Mouse (Mus musculus): ENCODE data around the gene Tnk2. TPM values are rescaled to one million over a fixed set of nuclear protein-coding genes. Genes with fewer than 3 reads are reported as not detected.

Tnk2 gene
- total RNA-seq, 2 experiments from 2014 or later: 62.9 to 124 TPM

DNA sequence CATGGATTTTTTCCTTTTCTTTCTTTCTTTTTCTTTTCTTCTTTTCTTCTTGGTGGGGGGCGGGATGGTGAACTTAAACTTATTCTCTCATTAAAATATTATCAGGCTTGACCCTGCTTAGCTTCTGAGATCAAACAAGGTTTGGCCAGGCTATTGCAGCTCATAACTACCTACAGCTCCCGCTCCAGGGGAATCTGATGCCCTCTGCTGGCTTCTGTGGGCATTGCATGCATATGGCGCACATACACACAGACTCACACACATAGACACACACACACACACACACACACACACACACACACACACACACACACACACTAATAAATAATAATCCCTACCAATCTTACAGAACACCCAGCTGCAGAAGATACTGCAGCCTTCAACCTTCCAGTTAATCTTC, 61.9 kb downstream of the Tnk2 start:
- ATAC-seq (replicated peaks; ENCODE audit: low FRiP score, poor library complexity, severe bottlenecking): no peak

DNA sequence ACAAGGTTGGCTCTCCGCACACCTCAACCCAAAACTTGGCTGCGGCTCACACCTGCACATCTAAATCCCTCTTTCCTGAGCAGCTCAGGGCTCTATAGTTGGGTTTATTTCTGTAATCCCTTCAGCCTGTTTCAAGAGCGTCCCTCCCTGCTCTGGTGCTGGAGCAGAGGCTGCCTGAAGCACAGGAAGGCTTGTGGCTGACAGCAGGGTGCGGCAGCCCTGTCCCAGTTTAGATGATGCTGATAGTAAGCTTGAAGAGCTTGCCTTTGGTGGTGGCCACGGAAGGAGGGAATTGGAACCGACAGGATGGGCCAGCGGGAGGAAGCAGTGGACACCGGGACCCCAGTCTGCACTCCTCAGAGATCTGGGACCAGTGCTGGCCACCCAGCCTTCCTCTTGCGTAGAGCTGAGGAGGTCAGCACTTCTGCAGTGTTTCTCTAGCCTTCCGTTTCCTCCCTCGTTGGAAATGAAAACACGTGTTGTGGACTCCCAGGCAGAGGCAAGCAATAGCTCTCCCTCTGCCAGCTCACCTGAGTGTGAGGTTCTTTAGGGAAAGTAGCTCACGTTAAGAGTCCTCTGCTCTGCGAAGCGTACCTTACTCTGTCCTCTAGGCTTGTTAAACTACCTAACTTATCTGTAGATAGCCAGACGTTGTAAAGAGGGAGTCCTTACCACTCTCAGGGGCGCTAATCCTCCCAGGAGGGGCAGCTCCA, 63.6 kb downstream of the Tnk2 start:
- no peak for ATAC-seq (replicated peaks; ENCODE audit: low FRiP score, poor library complexity, severe bottlenecking)

DNA sequence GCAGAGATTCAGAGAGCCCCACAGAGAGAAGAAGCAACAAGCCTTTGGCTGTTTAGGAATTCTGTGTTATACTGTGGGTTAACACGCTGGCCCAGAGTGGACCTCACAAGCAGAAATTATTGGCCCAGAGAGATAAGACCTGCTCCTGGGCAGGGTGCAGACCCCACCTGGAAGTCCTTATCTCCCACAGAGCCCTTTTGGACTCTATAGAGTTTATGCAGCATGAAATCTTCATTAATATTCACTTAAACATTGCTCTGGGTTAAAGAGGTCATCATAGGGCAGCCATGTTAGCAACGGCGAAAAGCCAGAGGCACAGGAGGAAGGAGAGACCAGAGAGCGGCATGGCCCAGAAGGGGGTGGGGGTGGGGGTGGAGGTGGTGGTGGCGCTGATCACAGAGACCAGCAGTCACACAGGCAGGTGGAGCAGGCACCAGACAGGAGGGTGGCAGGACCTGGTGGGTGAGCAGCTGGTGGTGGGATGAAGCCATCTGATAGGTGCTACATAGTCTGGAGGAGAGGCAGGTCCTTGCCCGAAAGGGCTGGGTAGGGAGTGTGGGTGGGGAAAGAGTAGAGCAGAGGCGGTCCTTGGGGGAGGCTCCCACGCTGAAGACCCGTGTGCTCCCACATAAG, 64.3 kb downstream of the Tnk2 start:
- ATAC-seq (replicated peaks; ENCODE audit: low FRiP score, poor library complexity, severe bottlenecking): no peak

DNA sequence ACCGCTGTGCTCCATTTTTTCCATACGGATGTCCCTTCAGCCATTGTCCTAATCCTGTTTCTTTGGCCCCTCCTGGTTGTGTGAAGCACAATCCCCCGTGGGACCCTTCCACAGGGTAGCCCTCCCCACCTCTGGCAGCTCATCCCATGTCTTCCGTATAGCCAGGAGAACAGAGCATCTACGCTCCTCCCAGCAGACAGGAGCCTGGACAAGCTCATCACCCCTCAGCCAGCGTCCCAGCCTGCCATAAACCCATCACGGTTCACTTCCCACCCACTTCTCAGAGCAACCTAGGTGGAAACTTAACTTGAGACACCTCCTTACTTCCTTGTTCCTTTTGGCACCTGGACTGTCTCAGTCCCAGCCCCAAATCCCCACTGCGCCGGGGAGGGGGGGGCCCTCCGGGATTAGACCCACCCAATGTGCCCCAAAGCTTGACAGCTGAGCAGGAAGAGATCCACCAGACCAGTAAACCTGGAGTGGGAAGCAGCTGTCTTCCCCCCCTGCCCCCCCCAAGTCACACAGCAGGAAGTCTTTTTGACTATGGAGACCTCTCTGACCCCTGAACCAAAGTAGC, 64.9 kb downstream of the Tnk2 start:
- no peak for ATAC-seq (replicated peaks; ENCODE audit: low FRiP score, poor library complexity, severe bottlenecking)

DNA sequence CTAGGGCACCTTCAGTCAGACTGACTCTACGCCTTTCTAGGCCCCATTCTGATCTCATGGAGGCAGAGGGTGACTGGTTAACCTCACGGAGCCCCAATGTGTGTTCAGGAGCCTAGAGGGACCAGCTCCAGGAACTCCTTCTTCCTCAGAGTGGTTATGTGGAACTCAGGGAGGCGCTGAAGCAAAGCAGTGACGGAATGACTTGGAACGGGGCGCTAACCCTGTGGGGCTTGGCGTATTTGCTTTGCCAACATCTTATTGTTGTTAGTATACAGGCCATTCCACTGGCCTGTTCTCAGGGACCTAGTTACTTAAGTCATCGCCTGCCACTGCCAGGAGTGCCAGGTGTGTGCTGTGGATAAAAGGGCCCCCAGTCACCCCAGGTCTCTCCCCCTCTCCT, 65.4 kb downstream of the Tnk2 start:
- no peak for ATAC-seq (replicated peaks; ENCODE audit: low FRiP score, poor library complexity, severe bottlenecking)

DNA sequence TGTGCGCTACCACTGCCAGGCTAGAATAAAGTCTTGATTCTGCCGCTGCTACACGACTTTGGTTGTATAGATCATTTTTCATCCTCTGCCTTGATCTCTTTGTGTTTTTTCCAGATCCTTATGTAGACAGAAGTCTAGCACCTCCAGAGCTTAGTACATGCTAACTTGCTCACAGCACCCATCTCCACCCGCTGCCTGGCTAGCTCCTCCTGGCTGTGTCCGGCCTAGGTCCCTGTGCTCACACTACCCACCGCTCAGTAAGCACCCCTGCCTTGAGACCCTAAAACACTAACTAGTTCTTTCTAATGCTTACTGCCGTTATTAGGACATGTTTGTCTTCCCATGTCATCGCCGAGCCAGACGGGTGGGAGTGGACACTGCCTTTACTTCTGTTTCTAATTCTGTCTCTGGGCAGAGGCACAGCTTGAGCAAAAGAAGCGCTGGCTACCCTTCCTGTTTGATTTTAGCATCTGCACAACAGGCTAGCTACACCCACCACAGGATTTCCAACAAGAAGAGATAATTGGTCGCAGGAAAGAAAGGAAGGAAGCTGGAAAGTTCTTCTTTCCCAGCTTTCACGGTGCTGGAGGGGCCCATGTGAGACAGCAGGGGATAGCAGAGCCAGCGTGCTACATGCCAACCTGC, 66.9 kb downstream of the Tnk2 start:
- no peak for ATAC-seq (replicated peaks; ENCODE audit: low FRiP score, poor library complexity, severe bottlenecking)

DNA sequence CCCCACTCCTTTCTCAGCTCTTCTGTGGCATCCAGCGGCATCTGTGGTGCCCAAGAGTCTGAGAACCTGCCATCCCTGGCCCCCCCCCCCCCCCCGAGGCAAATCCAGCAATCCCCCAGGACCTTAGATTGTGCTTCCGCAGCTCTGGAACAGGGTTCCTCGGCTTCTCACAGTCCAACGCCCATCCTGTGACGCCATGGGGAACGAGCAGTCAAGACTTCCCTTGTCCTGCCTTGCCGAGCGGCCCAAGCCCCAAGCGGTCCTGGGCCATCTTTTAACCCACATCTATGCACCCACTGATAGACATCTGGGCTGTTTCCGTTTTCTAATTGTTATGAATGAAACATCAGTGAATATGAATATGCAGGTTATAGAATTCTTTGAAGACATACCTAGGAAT, 68.5 kb downstream of the Tnk2 start:
- no peak for ATAC-seq (replicated peaks; ENCODE audit: low FRiP score, poor library complexity, severe bottlenecking)

DNA sequence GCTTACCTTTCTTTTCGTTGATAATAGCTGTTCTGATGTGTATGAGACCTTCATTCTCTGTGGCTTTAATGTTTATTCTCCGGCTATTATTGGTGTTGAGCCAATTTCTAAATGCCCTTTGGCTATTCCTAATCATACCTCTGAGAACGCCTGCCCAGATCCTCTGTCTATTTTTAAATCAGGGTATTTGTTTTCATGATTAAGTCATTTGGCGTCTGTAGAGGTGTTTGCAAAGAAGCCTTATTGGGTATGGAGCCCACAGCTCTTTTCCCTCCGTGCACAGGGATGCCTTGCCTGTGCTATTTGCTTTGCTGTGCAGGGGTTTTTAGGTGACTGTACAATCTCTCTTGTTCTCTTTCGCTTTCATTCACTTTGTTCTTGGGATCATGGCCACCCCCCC, 69.9 kb downstream of the Tnk2 start:
- ATAC-seq (replicated peaks; ENCODE audit: low FRiP score, poor library complexity, severe bottlenecking): no peak

DNA sequence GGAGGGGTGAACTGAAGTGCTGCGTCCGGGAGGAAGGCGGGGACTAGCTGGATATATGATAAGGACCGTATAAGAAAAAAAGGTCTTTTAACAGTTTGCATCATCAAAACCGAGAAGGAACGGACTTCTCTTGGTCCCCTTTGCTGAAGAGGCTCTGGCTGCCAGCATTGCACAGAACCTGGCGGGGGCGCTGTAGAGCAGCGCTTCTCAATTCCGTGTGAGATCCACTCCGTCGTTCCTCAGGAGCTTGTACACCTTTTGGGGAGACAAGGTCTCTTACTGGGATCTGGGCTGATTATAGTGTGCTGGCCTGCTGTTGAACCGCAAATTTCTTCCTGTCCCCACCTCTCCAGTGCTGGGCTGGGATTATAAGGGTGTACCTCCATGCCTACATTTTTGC, 71.7 kb downstream of the Tnk2 start:
- no peak for ATAC-seq (replicated peaks; ENCODE audit: low FRiP score, poor library complexity, severe bottlenecking)

DNA sequence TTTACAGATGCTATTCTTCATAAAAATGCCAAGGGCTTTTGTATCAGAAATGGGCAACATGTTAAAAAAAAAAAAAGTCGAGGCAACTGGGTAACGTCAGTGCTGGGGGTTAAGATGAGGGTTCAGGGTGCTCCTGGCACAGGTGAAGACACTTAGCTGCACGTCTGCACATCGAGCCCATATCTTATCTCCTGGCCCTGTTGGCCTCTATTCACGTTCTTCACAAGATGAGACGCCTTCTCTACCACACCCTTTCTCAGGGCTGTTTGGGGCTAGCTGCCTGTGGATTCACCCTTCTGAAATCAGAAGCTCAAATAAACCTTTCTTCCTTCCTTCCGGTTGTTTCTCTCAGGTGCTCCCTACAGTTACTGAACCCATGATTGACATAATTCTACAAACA, 79.5 kb downstream of the Tnk2 start:
- ATAC-seq (replicated peaks; ENCODE audit: low FRiP score, poor library complexity, severe bottlenecking): no peak

DNA sequence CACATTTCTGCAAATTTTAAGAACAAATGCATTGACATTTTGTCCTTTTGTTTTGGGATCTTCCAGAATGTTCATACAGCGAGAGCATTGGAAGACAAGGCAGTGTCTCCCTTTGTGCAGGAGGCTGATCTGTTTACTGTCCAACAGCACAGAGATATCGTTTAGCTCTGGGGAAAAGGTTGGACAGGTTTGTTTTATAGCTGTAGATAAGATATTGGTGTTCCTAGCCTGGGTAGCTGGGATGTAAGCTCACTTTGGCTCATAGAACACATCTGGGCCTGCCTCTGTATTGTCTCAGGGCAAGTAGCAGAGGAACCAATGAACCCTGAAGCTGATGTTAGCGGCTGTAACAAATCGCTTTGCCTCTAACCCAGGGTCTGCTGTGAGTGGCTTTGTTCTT, 80.1 kb downstream of the Tnk2 start:
- ATAC-seq (replicated peaks; ENCODE audit: low FRiP score, poor library complexity, severe bottlenecking): no peak

DNA sequence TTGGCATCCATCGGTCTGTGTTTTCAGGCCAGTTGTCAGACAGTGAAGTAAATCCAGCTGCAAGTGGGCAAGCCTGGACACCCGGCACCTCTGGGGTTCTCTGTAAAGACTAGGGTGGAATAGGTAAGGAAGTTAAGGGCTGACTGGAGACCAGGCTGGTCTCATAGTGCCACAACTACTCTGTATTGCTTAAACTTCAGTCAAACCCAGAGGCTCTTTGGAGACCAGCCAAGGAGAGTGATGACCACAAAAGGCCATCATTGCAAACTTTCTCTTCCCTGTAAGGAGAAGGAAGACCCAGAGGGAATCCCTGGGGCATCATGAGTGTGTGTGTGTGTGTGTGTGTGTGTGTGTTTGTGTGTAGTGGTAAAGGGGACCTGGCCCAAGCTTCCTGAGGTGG, 80.6 kb downstream of the Tnk2 start:
- ATAC-seq (replicated peaks; ENCODE audit: low FRiP score, poor library complexity, severe bottlenecking): no peak

DNA sequence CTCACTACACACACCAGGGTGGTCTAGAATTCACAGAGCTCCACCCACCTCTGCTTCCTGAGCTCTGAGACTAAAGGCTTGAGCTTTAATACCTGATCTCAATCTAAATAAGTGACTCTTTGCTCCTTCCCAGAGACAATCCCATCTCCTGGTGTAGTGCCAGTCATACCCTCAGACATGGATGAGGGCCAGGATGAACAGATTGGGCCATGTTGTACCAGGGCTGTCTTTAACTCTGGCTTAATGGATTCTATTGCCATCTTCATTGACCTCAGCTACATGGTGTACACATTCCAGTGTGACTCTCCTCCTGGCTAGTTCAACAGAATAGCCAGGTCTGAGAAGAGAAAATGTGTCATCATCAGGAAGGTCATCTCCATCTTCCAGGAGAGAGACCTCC, 82.8 kb downstream of the Tnk2 start:
- no peak for ATAC-seq (replicated peaks; ENCODE audit: low FRiP score, poor library complexity, severe bottlenecking)

DNA sequence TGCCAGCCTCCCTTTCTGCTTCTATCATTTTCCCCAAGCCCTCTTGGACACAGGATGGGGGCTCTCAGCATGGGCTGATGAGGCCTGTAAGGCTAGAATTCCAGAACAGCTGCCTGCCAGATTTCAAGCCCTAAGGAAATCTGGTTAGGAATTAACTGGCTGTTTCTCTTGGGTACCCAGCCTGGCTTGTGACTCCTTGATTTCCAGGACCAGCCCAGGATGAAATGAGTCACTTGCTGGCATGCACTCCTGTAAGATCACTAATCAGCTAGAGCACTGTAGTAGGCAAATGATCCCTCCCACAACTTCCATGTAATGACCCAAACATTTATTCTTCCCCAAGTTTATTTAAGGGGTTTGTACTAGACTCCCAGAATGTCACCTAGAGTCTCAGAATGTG, 84.6 kb downstream of the Tnk2 start:
- no peak for ATAC-seq (replicated peaks; ENCODE audit: low FRiP score, poor library complexity, severe bottlenecking)

DNA sequence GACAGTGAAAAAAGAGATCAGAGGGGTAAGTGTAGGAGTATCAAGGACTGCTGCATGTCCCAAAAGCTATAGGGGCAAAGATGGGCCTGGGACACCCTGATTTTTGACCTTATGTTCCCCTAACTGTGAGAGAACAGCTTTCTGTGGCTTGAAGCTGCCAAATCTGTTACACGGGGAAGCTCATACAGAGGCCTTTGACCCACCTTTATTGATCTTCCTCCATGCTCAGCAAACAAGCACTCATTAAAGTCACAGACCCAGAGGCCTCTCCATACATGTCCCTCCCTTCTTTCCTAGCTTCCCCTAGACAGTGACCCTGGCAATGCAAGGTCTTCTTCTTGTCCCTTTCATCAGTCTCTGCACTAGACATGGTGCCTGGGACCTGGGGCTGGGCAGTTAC, 85.1 kb downstream of the Tnk2 start:
- no peak for ATAC-seq (replicated peaks; ENCODE audit: low FRiP score, poor library complexity, severe bottlenecking)

Other genes starting within 250 kb of the Tnk2 start
- gene Tm4sf19, start 243.4 kb upstream of the Tnk2 start, total RNA-seq (2015; ENCODE audit: low replicate concordance): not detected in 2 replicates
- gene Tm4sf19, start 243.4 kb upstream of the Tnk2 start, total RNA-seq (2017; ENCODE audit: low replicate concordance): not detected in 2 replicates
- 8.6 and 11.3 TPM in 2 replicates for gene Tctex1d2, start 224.2 kb upstream of the Tnk2 start, total RNA-seq (2015; ENCODE audit: low replicate concordance)
- gene Tctex1d2, start 224.2 kb upstream of the Tnk2 start, total RNA-seq (2017; ENCODE audit: low replicate concordance): 4.8 and 11.8 TPM in 2 replicates
- 162 and 171 TPM in 2 replicates for gene Pcyt1a, start 213.0 kb upstream of the Tnk2 start, total RNA-seq (2015; ENCODE audit: low replicate concordance)
- 278 and 335 TPM in 2 replicates for gene Pcyt1a, start 213.0 kb upstream of the Tnk2 start, total RNA-seq (2017; ENCODE audit: low replicate concordance)
- gene Slc51a, start 156.0 kb upstream of the Tnk2 start, total RNA-seq (2015; ENCODE audit: low replicate concordance): not detected in 2 replicates
- gene Slc51a, start 156.0 kb upstream of the Tnk2 start, total RNA-seq (2017; ENCODE audit: low replicate concordance): 0.51 TPM in 1 of 2 replicates, not detected in the other
- gene Zdhhc19, start 147.6 kb upstream of the Tnk2 start, total RNA-seq (2015; ENCODE audit: low replicate concordance): not detected in 2 replicates
- not detected in 2 replicates for gene Zdhhc19, start 147.6 kb upstream of the Tnk2 start, total RNA-seq (2017; ENCODE audit: low replicate concordance)
- gene Tfrc, start 35.0 kb upstream of the Tnk2 start, total RNA-seq (2015; ENCODE audit: low replicate concordance): 2,179 and 2,513 TPM in 2 replicates
- 2,141 and 2,792 TPM in 2 replicates for gene Tfrc, start 35.0 kb upstream of the Tnk2 start, total RNA-seq (2017; ENCODE audit: low replicate concordance)
- not detected in 2 replicates for gene Muc4, start 92.0 kb downstream of the Tnk2 start, total RNA-seq (2015; ENCODE audit: low replicate concordance)
- not detected in 2 replicates for gene Muc4, start 92.0 kb downstream of the Tnk2 start, total RNA-seq (2017; ENCODE audit: low replicate concordance)
- gene Muc20, start 153.6 kb downstream of the Tnk2 start, total RNA-seq (2015; ENCODE audit: low replicate concordance): not detected in 2 replicates
- gene Muc20, start 153.6 kb downstream of the Tnk2 start, total RNA-seq (2017; ENCODE audit: low replicate concordance): not detected in 2 replicates
- gene Smbd1, start 166.6 kb downstream of the Tnk2 start, total RNA-seq (2015; ENCODE audit: low replicate concordance): not detected in 2 replicates
- not detected in 2 replicates for gene Smbd1, start 166.6 kb downstream of the Tnk2 start, total RNA-seq (2017; ENCODE audit: low replicate concordance)
- 5.8 and 11.3 TPM in 2 replicates for gene Fyttd1, start 233.6 kb downstream of the Tnk2 start, total RNA-seq (2015; ENCODE audit: low replicate concordance)
- 7.4 and 19.7 TPM in 2 replicates for gene Fyttd1, start 233.6 kb downstream of the Tnk2 start, total RNA-seq (2017; ENCODE audit: low replicate concordance)
- gene Rubcn, start 233.9 kb downstream of the Tnk2 start, total RNA-seq (2015; ENCODE audit: low replicate concordance): 6.5 and 13.0 TPM in 2 replicates
- gene Rubcn, start 233.9 kb downstream of the Tnk2 start, total RNA-seq (2017; ENCODE audit: low replicate concordance): 6.0 and 7.9 TPM in 2 replicates

Data from erythroid progenitor cell, adult 5-6 weeks (primary cell).